Mouse (Mus musculus) small intestine, adult 2 months (tissue): ENCODE results near the gene Cyp2ab1. TPM values are rescaled to one million over a fixed set of nuclear protein-coding genes. Genes with fewer than 3 reads are reported as not detected.

Experiments used
- H3K27ac ChIP-seq: fragments of 200-500 bp; 2 replicates; pipeline ENCODE4 v1.5.1; 2012; ENCODE audit warnings: low read depth, low read length, control low read depth, inconsistent platforms; ENCODE audit not compliant: insufficient read depth
- H3K27me3 ChIP-seq: fragments of 200-500 bp; 2 replicates; pipeline ENCODE4 v1.6.1; 2012; ENCODE audit warnings: mild to moderate bottlenecking, moderate library complexity, low read length, inconsistent platforms; ENCODE audit not compliant: control insufficient read depth, insufficient read depth
- H3K36me3 ChIP-seq: fragments of 200-500 bp; 2 replicates; pipeline ENCODE4 v1.6.1; 2012; ENCODE audit warnings: mild to moderate bottlenecking, low read length, control low read depth, inconsistent platforms; ENCODE audit not compliant: control insufficient read depth, insufficient read depth
- H3K4me1 ChIP-seq: fragments of 200-500 bp; 2 replicates; pipeline ENCODE4 v1.6.1; 2012; ENCODE audit warnings: low read length, inconsistent platforms, mixed read lengths; ENCODE audit not compliant: control insufficient read depth, insufficient read depth, insufficient read length
- H3K4me3 ChIP-seq: fragments of 200-500 bp; 2 replicates; pipeline ENCODE4 v1.5.1; 2012; ENCODE audit warnings: low read depth, mild to moderate bottlenecking, control low read depth, inconsistent platforms, low read length, moderate library complexity
- CTCF ChIP-seq: fragments of 200-500 bp; IDR thresholded peaks from 2 replicates; pipeline ENCODE4 v1.5.1; 2012; ENCODE audit warnings: low read depth, mild to moderate bottlenecking, control low read depth, inconsistent platforms, low read length, moderate library complexity, mixed read lengths; ENCODE audit not compliant: insufficient replicate concordance, insufficient read length; ENCODE audit errors: extremely low read depth
- POLR2A ChIP-seq: fragments of 200-500 bp; IDR thresholded peaks from 2 replicates; pipeline ENCODE4 v1.6.1; 2012; ENCODE audit warnings: low read depth, mild to moderate bottlenecking, control low read depth, inconsistent platforms, low read length, moderate library complexity
- WGBS: fragments of 180-500 bp; shearing (Covaris S2); methylation state at CpG from one replicate; pipeline ENCODE4 v1.1.7; 2018; 5-methylcytosine and 5-hydroxymethylcytosine counted together
- polyA plus RNA-seq: library from polyadenylated mRNA; depleted of rRNA; stranded (reverse); fragments of >200 nt; gene quantifications from 2 replicates; pipeline ENCODE4 v1.2.3, GENCODE M21; 2012; rRNA removed

Cyp2ab1 gene
- polyA plus RNA-seq, 1 experiment = not detected

DNA sequence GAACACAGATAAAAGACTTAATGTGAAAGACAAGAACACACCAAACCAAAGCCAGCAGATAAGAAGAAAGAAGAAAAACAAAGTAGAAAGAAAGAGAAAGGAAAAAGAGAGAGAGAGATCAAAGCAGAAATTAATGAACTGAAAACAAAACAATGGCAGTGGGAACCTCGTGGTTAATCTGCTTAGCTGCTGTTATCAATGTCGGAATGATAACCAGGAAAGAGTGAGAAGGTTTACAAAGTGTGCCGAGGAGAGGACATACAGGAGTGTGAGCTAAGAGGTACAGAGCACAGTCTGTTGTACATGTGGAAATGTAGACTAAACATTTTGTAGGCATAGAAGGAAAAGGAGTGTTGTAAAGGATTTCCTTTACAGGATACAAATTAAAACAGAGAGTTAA, 52.2 kb downstream of the Cyp2ab1 start:
- Histone ChIP-seq H3K4me1 (no peaks in the 10 kb centered on the region), H3K36me3 (peaks cover under 1% of the 10 kb centered on the region; the same call in 1 of the 2 replicates), H3K27ac (no peak overlapping the region), H3K4me3 (no peak overlapping the region), H3K27me3 (no peaks in the 10 kb centered on the region)
- 10% methylated on average over 3 of the region's 3 CpGs for WGBS
- TF ChIP-seq POLR2A (no peak), CTCF (no peak)

DNA sequence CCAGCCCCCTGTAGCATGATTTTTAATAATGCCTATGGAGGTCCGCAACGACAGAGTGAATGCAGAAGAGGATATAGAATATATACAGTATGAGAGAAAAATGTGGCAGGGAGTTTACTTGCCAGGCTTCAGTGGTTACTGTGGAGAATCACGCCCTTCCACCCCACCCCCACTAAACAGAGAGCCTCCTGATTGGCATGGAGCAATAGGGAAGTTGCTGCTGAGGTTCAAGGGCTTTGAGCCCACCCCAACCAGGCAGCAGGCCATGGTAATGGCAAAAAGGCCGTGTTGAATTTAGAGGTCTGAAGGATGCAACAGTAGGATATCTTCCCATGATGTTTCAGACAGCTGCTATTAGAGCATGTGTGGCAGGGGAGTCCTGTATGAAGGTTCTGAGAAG, 53.9 kb downstream of the Cyp2ab1 start:
- H3K4me1 ChIP-seq = no peaks in the 10 kb centered on the region
- H3K27ac ChIP-seq = no peak overlapping the region
- WGBS = 73% methylated on average over 4 of the region's 4 CpGs
- no peak overlapping the region for H3K4me3 ChIP-seq
- no peaks in the 10 kb centered on the region for H3K36me3 ChIP-seq
- TF ChIP-seq POLR2A (no peak), CTCF (no peak)
- H3K27me3 ChIP-seq = no peaks in the 10 kb centered on the region

DNA sequence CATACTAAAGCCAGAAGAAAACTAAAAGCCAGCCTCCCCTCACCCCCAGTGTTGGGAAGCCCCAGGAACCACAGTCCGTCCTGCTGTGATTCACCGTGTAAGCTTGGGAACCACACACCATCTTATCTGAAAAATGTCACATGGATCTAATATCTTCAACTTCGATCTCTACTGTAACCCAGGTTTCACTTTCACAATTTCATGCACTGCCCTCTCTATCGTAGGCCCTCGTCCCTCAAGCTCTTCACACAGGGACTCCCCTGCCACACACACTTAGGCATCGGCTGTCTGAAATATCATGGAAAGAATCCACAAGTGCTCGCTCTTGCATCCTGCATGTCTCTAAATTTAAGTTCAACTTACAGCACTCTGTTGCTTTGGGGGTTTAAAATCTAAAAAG, 60.1 kb downstream of the Cyp2ab1 start:
- H3K4me3 ChIP-seq = no peak overlapping the region
- H3K36me3 ChIP-seq = no peaks in the 10 kb centered on the region
- no peaks in the 10 kb centered on the region for H3K27me3 ChIP-seq
- no peaks in the 10 kb centered on the region for H3K4me1 ChIP-seq
- WGBS = 44% methylated on average over 7 of the region's 7 CpGs
- no peak overlapping the region for H3K27ac ChIP-seq
- TF ChIP-seq CTCF = no peak
- no peak for TF ChIP-seq POLR2A

Other genes starting within 250 kb of the Cyp2ab1 start
- gene Klhl24, start 227.9 kb downstream of the Cyp2ab1 start, polyA plus RNA-seq = 0.88 and 2.0 TPM in 2 replicates
- gene Yeats2, start 184.3 kb downstream of the Cyp2ab1 start, polyA plus RNA-seq = 4.5 and 7.3 TPM in 2 replicates
- 0.05 and 0.10 TPM in 2 replicates for gene Map6d1, start 84.0 kb downstream of the Cyp2ab1 start, polyA plus RNA-seq
- gene Parl, start 23.0 kb downstream of the Cyp2ab1 start, polyA plus RNA-seq = 13.4 and 21.8 TPM in 2 replicates
- 17.7 and 19.1 TPM in 2 replicates for gene Abcc5, start 101.0 kb upstream of the Cyp2ab1 start, polyA plus RNA-seq
- gene Eif2b5, start 173.4 kb upstream of the Cyp2ab1 start, polyA plus RNA-seq = 11.7 and 16.1 TPM in 2 replicates
- 33.8 and 52.4 TPM in 2 replicates for gene Dvl3, start 191.6 kb upstream of the Cyp2ab1 start, polyA plus RNA-seq
- 177 and 508 TPM in 2 replicates for gene Ap2m1, start 210.1 kb upstream of the Cyp2ab1 start, polyA plus RNA-seq
- gene Abcf3, start 223.2 kb upstream of the Cyp2ab1 start, polyA plus RNA-seq = 10.0 and 15.0 TPM in 2 replicates